Mouse (Mus musculus) heart, embryonic 12.5 days (tissue): Measurements from ENCODE around the gene Pitpnm1. TPM values are rescaled to one million over a fixed set of nuclear protein-coding genes. Genes with fewer than 3 reads are reported as not detected.

ENCODE experiments used
- ATAC-seq: fragments of 200-750 bp; cut with Nextera tagmentation; 2 replicates; pipeline ENCODE4 v1.8.0; 2017; ENCODE audit warnings: moderate TSS enrichment, moderate library complexity; ENCODE audit not compliant: insufficient number of reproducible peaks, low FRiP score
- H3K27ac ChIP-seq: fragments of 300-500 bp; sonication (generic); 2 replicates; pipeline ENCODE4 v1.5.1; 2016; ENCODE audit warnings: mild to moderate bottlenecking, moderate library complexity; ENCODE audit not compliant: poor library complexity, severe bottlenecking
- H3K27me3 ChIP-seq: fragments of 300-500 bp; sonication (generic); replicated peaks from 2 replicates; pipeline ENCODE4 v1.6.1; 2016; ENCODE audit warnings: mild to moderate bottlenecking, moderate library complexity
- H3K36me3 ChIP-seq: fragments of 300-500 bp; sonication (generic); 2 replicates; pipeline ENCODE4 v1.6.1; 2016; ENCODE audit warnings: mild to moderate bottlenecking, moderate library complexity
- H3K4me1 ChIP-seq: fragments of 300-500 bp; sonication (generic); replicated peaks from 2 replicates; pipeline ENCODE4 v1.6.1; 2016; ENCODE audit warnings: mild to moderate bottlenecking
- H3K4me2 ChIP-seq: fragments of 300-500 bp; sonication (generic); 2 replicates; pipeline ENCODE4 v1.6.1; 2016; ENCODE audit warnings: mild to moderate bottlenecking, moderate library complexity
- H3K4me3 ChIP-seq: fragments of 300-500 bp; sonication (generic); 2 replicates; pipeline ENCODE4 v1.5.1; 2016; ENCODE audit warnings: mild to moderate bottlenecking
- H3K9ac ChIP-seq: fragments of 300-500 bp; sonication (generic); 2 replicates; pipeline ENCODE4 v1.6.1; 2016; ENCODE audit warnings: mild to moderate bottlenecking, moderate library complexity
- H3K9me3 ChIP-seq: fragments of 300-500 bp; sonication (generic); replicated peaks from 2 replicates; pipeline ENCODE4 v1.6.1; 2016; ENCODE audit warnings: mild to moderate bottlenecking, moderate library complexity
- WGBS: fragments of 180-500 bp; shearing (Covaris S2); methylation state at CpG from one replicate; pipeline ENCODE4 v1.1.7; 2016; 5-methylcytosine and 5-hydroxymethylcytosine counted together
- polyA plus RNA-seq: library from polyadenylated mRNA; unstranded; fragments of >200 nt; fragmentation: Nextera tagmentation; extraction: Ambion mirVana; gene quantifications from 2 replicates; pipeline ENCODE4 v1.2.1, GENCODE M21; 2016

Pitpnm1 gene
- polyA plus RNA-seq, 1 experiment from 2014 or later = 23.3 TPM

DNA sequence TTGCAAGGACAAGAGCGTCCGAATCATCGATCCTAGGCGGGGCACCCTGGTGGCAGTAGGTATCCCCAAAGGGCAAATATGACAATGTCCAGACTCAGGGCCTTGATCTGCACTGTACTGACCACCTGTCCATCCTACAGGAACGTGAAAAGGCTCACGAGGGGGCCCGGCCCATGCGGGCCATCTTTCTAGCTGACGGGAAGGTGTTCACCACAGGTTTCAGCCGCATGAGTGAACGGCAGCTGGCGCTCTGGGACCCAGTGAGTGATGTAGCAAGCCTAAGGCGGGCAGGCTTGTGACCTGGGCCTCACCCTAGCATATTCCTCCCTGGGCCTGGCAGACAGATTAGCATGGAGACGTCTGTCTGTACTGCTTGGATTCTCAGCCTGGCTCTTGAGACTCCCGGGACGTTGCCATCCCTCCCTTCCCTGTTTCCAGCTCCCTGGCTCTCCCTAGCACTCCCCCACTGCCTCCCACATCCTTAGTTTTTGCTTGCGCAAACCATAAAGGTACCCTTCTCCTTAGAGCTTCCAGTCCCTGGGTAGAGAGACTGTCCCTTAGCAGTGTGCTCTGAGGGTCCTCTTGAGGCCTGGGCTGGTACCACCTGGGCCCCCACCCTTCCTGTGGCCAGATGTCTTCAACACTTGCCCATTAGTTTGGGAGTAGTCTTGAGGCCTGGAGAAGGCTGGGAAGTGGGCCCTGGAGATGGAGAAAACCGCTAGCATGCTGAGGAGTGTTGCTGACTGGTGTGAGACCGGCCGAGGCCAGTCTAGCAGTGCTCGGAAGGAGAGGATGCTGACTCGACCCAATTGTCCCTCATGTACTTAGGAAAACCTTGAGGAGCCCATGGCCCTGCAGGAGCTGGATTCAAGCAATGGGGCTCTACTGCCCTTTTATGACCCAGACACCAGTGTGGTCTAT, 51.0 kb downstream of the Pitpnm1 start:
- 90% methylated on average over 22 of the region's 22 CpGs for WGBS
- ATAC-seq = no peak
- no peaks in the 10 kb centered on the region for H3K27me3 ChIP-seq
- H3K4me3 ChIP-seq = no peak overlapping the region
- H3K9me3 ChIP-seq = 0 out of 2 replicates have a peak, but pooled peaks cover 2% of the 10 kb centered on the region
- H3K4me2 ChIP-seq = no peak overlapping the region
- H3K9ac ChIP-seq = peak overlapping the region; percentile 22; the same call in 1 of the 2 replicates
- H3K36me3 ChIP-seq = peaks cover 45% of the 10 kb centered on the region
- H3K4me1 ChIP-seq = peaks cover 57% of the 10 kb centered on the region
- no peak overlapping the region for H3K27ac ChIP-seq

DNA sequence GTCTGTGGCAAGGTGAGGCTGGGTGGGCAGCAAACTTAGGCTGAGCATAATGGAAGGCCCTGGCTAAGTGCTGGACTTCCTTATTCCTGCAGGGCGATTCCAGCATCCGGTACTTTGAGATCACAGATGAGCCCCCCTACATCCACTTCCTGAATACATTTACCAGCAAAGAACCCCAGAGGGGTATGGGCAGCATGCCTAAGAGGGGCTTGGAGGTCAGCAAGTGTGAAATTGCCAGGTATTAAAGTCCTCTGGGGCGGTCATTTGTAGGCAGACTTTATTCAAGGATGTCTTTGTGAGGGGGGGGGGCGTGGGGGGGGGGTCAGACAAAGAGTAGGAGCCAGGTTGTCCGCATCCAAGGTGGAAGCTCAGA, 51.7 kb downstream of the Pitpnm1 start:
- H3K9me3 ChIP-seq = no peaks in the 10 kb centered on the region
- 72% methylated on average over 5 of the region's 5 CpGs for WGBS
- peaks cover 57% of the 10 kb centered on the region for H3K4me1 ChIP-seq
- no peak for ATAC-seq
- peaks cover 52% of the 10 kb centered on the region for H3K36me3 ChIP-seq
- peak overlapping the region; percentile 7; the same call in 1 of the 2 replicates for H3K9ac ChIP-seq
- no peak overlapping the region for H3K27ac ChIP-seq
- no peak overlapping the region for H3K4me2 ChIP-seq
- H3K27me3 ChIP-seq = no peaks in the 10 kb centered on the region
- H3K4me3 ChIP-seq = no peak overlapping the region

DNA sequence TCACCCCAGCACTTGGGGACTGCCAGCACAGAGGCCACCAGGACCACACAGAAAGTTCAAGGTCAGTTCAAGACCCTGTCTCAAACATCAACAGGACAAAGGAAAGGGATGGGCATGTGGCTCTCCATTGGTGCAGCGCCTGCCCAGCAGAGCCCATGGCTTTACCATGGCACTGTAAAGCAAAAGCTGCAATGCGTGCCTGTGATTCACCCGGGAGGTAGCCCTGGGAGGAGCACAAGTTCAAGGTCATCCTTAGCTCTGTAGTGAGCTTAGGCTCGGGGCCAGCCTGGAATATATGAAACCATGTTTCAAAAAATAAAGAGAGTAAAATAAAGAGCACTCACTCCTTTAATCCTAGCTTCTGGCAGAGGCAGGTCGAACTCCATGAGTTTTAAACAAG, 52.1 kb downstream of the Pitpnm1 start:
- H3K27me3 ChIP-seq = no peaks in the 10 kb centered on the region
- peak overlapping the region; percentile 4; the same call in 1 of the 2 replicates for H3K27ac ChIP-seq
- ATAC-seq = no peak
- no peaks in the 10 kb centered on the region for H3K9me3 ChIP-seq
- peaks cover 56% of the 10 kb centered on the region for H3K36me3 ChIP-seq
- H3K4me2 ChIP-seq = no peak overlapping the region
- no peak overlapping the region for H3K9ac ChIP-seq
- WGBS = 85% methylated on average over 5 of the region's 5 CpGs
- H3K4me1 ChIP-seq = peaks cover 57% of the 10 kb centered on the region
- H3K4me3 ChIP-seq = no peak overlapping the region

DNA sequence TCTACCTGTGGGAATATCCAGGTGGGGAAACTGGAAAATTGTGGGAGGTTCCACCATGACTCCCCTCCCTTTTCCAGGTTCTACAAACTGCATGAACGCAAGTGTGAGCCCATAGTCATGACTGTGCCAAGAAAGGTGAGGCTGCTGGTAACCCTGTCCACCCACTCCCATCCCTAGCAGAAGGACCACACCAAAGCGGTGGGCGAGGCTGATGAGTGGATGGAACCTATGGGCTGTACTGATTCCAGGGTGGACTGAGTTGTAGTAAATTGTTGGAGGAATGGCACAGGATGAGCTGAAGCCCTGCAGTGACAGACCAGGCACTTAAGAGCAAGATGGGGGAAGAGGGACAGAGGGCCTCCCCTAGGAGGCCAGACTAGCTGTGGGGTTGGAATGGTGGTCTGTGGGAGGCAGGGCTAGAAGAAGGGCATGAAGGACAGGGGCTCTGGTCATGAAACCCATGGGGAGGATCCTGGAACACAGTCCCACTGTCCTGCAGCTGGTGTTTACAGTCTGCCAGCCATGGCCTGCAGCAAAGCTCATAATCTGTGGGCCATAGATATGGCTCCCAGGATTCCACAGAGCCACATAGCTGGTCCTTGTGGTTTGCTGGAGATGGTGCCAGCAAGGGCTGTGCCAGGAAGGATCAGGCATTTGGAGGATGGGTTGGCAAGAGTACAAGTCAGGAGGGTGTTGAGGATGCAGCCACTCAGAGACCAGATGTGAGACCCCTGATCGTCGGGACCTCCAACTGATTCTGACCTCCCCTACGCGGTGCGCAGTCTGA, 52.8 kb downstream of the Pitpnm1 start:
- Histone ChIP-seq H3K27me3 (no peaks in the 10 kb centered on the region), H3K4me3 (no peak overlapping the region), H3K36me3 (peaks cover 63% of the 10 kb centered on the region), H3K9me3 (no peaks in the 10 kb centered on the region), H3K27ac (no peak overlapping the region), H3K4me1 (peaks cover 57% of the 10 kb centered on the region), H3K4me2 (no peak overlapping the region), H3K9ac (no peak overlapping the region)
- 84% methylated on average over 8 of the region's 8 CpGs for WGBS
- ATAC-seq = no peak

DNA sequence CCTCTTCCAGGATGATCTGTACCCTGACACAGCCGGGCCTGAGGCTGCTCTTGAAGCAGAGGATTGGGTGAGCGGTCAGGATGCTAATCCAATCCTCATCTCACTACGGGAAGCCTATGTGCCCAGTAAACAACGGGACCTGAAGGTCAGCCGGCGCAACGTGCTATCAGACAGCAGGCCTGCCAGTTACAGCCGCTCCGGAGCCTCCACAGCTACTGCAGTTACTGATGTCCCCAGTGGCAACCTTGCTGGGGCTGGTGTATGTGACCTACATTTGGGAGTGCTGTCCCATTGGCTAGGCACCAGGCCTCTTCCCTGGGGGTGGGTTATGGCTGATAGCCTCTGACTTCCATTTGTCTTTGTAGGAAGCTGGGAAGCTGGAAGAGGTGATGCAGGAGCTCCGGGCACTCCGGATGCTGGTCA, 53.4 kb downstream of the Pitpnm1 start, which contains the start of gene Ptprcap:
TSS of gene Ptprcap (plus strand) at position 373 of the 423 bp plus-strand sequence.
- H3K4me1 ChIP-seq = peaks cover 52% of the 10 kb centered on the region
- H3K27ac ChIP-seq = no peak within 1 kb of the TSS
- no peak for ATAC-seq
- 52% methylated on average over 11 of the region's 11 CpGs for WGBS
- H3K36me3 ChIP-seq = peaks cover 69% of the 10 kb centered on the region
- no peaks in the 10 kb centered on the region for H3K27me3 ChIP-seq
- H3K4me3 ChIP-seq = no peak within 1 kb of the TSS
- no peak within 1 kb of the TSS for H3K9ac ChIP-seq
- H3K9me3 ChIP-seq = no peaks in the 10 kb centered on the region
- no peak within 1 kb of the TSS for H3K4me2 ChIP-seq

DNA sequence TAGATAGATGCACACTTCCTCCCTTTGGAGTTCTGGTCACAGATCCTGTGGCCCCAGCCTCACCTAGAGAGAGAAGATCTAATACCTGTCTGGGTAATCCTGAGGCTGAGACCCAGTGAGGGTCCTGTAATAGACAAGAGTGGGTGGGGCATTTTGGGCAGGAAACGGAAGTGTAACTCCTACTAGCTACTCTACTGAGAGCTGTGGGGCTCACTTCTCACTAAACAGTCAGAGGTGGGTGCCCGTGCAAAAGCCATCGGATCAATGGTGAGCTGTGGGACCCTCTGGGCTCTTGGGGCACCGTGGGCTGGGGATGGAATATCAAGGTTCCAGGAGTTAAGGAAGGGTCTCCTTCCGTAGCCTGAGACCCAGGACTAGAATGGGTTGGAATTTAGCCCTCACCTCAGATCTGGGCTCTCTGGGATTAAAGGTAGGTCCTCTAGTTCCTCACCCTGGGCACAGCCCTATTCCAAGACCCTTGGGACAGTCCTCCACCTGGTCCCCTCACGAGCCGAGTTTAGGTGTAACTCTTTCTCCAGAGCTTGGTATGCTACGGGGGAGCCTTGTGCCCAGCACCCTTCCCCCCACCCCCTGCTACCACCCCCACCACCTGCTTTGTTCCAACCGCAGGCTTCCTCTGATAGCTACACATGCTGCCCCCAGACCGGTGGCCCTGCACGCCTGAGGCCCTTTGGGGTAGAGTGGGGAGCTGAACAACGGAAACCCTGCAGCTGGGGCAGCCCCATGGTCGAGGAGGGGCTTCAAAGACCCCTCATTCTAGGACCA, 54.8 kb downstream of the Pitpnm1 start:
- Histone ChIP-seq H3K27me3 (no peaks in the 10 kb centered on the region), H3K36me3 (peaks cover 83% of the 10 kb centered on the region), H3K4me2 (no peak overlapping the region), H3K4me3 (no peak overlapping the region), H3K9me3 (no peaks in the 10 kb centered on the region), H3K4me1 (peaks cover 44% of the 10 kb centered on the region), H3K27ac (no peak overlapping the region), H3K9ac (no peak overlapping the region)
- no peak for ATAC-seq
- WGBS = 71% methylated on average over 13 of the region's 13 CpGs

DNA sequence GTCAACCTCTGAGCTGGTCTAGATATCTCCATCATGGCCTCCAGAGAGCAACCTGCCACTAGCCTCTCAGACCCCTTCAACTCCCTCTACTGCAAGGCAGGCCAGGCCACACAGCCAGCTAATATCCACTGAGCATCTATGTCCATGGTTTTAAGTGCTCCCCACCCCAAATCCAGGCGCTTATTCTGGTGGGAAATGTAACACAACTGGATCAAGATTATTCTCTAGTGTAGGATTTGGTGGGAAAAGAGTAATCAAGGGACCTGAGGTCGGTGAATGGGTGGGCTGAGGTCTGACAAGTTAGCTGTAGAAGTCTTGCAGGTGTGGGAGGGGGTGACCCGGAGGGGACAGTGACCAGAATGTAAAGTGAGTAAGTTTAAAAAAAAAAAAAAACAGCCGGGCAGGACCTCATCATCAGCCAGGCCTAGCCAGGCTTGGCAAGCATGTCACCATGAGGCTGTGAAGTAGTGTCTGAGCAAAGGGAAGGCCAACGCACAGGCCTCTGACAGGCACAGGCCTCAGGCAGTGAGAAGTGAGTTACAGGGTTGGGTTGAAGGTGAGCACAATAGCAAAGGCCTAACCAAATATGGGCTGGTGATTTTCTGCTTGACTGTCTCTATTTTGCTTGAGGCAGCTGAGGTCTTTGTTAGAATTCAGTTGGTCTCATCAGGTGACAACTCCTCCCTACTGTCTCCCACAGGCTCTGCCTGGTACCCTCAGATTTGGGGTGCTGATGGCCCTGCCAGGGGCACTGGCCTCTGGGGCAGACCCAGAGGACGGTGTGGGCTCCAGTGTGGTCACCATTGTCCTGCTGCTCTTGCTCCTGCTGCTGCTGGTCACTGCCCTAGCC, 55.6 kb downstream of the Pitpnm1 start:
- H3K9me3 ChIP-seq = no peaks in the 10 kb centered on the region
- 82% methylated on average over 6 of the region's 6 CpGs for WGBS
- H3K27ac ChIP-seq = 0 out of 2 replicates have a peak overlapping the region, but pooled peaks have one; percentile 10
- ATAC-seq = no peak
- no peak overlapping the region for H3K4me2 ChIP-seq
- H3K36me3 ChIP-seq = peaks cover 81% of the 10 kb centered on the region
- no peaks in the 10 kb centered on the region for H3K27me3 ChIP-seq
- H3K9ac ChIP-seq = no peak overlapping the region
- H3K4me1 ChIP-seq = peaks cover 38% of the 10 kb centered on the region
- no peak overlapping the region for H3K4me3 ChIP-seq

DNA sequence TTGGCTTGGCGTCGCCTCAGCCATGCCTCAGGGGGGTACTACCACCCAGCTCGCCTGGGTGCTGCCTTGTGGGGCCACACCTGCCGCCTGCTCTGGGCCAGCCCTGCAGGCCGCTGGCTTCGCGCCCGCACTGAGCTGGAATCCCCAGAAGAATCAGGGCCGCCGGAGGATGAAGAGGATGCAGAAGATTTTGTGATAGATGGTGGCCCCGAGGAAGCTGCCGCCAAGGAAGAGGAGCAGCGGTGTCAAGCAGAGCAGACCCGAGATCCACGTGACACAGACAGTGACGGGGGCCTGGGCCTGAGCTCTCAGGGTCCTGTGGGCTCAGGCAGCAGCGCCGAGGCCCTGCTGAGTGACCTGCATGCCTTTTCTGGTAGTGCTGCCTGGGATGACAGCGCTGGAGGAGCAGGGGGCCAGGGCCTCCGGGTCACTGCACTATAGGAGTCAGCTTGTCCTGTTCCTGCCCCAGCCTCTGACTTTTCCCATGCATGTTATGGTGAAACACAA, 56.3 kb downstream of the Pitpnm1 start:
- Histone ChIP-seq H3K27me3 (no peaks in the 10 kb centered on the region), H3K4me1 (peaks cover 32% of the 10 kb centered on the region), H3K9me3 (no peaks in the 10 kb centered on the region), H3K4me2 (no peak overlapping the region), H3K27ac (0 out of 2 replicates have a peak overlapping the region, but pooled peaks have one; percentile 10), H3K9ac (no peak overlapping the region), H3K4me3 (no peak overlapping the region), H3K36me3 (peaks cover 81% of the 10 kb centered on the region)
- ATAC-seq = no peak
- 74% methylated on average over 20 of the region's 20 CpGs for WGBS

DNA sequence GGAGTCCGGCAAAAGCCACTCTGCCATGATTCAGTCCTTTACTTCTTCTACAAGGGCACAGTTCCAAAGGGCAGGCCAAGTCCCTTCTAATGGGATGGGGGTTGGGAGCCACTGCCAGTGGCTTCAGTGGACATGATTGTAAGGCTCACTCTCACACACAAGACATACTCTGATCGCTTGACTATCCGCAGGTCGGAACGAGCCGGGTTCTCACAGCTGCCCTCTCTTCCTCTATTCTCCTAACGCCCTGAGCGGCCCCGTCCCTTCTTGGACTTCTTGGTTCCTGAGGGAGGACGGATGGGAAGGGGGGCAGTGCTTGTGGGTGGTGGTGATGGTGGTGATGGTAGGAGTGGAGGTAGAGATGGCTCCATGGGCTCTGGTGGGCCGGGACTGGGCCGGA, 57.0 kb downstream of the Pitpnm1 start:
- Histone ChIP-seq H3K27me3 (no peaks in the 10 kb centered on the region), H3K4me1 (peaks cover 26% of the 10 kb centered on the region), H3K27ac (no peak overlapping the region), H3K4me2 (no peak overlapping the region), H3K36me3 (peaks cover 81% of the 10 kb centered on the region), H3K9ac (no peak overlapping the region), H3K4me3 (no peak overlapping the region), H3K9me3 (no peaks in the 10 kb centered on the region)
- 92% methylated on average over 12 of the region's 12 CpGs for WGBS
- ATAC-seq = no peak

DNA sequence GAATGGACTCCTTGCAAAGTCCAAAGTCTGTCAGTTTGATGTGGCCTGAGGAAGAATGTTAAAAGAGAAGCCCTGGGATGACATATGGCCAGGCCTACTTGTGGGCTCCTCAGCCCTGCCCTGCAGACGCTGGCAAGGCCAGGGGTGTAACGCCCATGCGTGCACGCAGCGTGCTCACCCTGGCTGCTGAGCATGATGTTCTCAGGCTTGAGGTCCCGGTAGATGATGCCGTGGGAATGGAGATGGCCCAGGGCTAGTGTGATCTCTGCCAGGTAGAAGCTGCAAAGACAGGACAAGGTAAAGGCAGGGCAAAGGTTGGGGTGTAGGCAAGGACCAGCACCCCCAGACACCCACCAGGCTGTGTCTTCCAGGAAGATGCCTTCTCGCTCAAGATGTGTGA, 59.3 kb downstream of the Pitpnm1 start:
- no peak overlapping the region for H3K4me3 ChIP-seq
- H3K4me1 ChIP-seq = peaks cover 22% of the 10 kb centered on the region
- 95% methylated on average over 8 of the region's 8 CpGs for WGBS
- H3K36me3 ChIP-seq = peaks cover 63% of the 10 kb centered on the region
- ATAC-seq = no peak
- H3K27me3 ChIP-seq = no peaks in the 10 kb centered on the region
- no peaks in the 10 kb centered on the region for H3K9me3 ChIP-seq
- no peak overlapping the region for H3K9ac ChIP-seq
- H3K27ac ChIP-seq = no peak overlapping the region
- H3K4me2 ChIP-seq = no peak overlapping the region
